Mouse (Mus musculus) R1 (cell line): Measurements from ENCODE around the gene Nedd4.

Experiments
- DNase-seq: peaks from one replicate; pipeline ENCODE4 v3.0.0-alpha.2; 2018; ENCODE audit warnings: low read depth, low spot score

The Nedd4 gene

DNA sequence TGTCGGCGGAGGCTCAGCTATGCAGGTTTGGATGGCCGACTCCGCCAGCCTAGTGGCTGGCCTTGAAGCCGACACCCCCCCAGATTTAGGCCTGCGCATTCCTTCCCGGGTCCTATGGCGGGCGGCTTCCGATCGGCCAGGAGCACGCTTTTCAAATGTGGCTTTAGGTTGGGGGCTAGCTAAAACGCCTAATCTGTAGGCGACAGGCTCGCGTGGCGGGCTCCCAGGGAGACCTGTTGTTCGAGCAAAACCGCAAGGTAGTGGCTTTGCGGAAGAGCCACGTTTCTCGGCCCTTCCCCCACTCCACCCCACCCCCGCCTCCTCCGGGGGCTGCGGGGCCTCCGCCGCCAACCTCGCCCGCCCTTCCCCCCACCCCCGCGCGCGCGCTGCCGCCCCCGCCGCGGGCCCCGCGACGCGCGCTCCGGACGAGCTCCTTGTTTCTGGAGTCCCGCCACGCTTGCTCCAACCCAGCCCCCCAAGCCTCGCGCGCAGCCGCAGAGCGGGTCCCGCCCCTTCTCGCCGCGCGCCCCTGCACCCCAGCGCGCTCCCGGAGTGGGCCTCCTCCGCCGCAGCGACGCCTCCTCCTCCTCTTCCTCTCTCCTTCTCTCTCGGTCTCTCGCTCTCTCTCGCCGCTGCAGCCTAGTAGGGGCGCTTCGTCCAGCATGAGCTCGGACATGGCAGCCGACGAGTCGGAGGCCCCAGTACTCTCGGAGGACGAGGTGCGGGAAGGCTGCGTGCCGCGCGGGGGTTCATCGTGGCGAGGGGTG is at the start of gene Nedd4:
TSS of gene Nedd4 (plus strand) at position 452 of the 767 bp plus-strand sequence.
- DNase-seq = peak; percentile 92

DNA sequence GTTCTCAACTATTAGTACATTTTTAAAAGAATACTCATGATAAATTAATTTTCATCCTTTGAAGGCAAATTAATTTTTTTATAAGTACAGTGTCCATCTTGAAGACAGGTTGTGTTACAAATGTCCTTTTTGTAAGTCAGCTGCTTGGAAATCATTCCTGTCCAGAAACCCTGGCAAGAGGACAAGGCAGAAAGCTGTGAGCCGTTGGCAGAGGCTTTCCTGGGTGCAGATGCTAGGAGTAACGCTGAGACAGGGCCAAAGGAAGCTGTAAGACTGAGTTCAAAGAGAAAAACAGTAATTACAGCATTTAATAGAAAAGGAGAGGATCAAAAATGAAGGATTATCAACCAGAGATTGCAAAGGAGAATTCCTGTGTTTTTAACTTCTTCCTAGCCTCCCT is 48.3 kb upstream of the Nedd4 start:
- DNase-seq = no peak

GRCm38 (mm10) chr9:72614786-72615480 is 47.2 kb upstream of the Nedd4 start:
- DNase-seq = peak; percentile 25

GRCm38 (mm10) chr9:72618037-72618436 is 44.1 kb upstream of the Nedd4 start:
- DNase-seq = peak; percentile 20

DNA sequence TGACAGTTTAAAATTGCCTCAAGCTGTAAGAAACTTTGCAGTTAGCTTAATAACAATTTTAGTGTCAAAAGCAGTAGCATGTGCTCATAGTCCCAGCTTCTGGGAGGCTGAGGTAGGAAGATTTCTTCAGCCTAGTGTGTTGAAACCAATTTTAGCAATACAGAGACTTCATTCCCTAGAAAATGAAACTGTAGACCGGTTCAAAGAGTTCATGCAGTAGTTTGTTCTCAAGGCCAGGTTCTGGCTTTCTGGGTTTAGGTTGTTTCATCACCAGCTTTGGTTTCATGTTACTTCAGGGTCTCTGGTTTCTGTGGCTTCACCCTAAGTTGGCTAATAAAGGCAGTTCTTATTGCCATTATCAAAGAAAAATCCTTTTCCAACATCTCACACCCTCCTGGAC is 38.5 kb upstream of the Nedd4 start:
- DNase-seq = no peak

DNA sequence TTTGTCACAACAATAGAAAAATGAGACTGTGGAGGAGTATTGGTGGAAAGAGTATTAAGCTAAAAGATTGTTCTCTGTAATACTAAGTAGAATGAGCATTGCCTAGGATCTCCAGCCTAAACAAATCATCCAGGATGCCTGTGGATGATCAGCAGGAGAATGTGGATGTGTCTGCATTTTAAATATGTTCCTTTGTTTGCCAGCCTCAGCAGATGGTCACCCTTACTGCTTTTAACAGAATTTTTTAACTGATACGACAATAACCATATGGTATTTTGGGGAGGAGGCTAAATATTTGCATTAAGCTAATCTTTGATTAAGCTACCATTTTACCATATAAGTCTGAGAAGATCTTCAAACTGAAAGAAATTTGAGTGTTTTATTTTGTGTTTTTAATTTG is 34.5 kb upstream of the Nedd4 start:
- DNase-seq = no peak

DNA sequence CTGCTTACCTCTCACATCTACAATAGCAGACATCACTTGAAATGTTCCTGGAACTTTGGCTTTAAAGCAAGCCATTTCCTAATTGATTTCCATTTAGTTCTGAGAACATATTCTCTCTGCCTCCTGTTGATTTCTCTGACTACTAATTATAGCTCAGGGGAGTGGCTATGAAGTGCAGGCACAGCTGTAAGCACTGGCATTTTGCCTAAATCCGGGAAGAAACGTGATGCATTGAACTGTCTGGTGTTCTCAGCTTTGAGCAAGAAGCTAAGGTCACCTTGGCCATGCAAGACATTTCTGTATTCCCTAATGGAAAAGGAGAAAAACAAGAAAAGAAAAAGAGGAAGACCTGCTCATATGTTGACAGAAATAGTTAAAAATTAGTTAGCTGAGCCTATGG is 33.6 kb upstream of the Nedd4 start:
- DNase-seq = no peak

DNA sequence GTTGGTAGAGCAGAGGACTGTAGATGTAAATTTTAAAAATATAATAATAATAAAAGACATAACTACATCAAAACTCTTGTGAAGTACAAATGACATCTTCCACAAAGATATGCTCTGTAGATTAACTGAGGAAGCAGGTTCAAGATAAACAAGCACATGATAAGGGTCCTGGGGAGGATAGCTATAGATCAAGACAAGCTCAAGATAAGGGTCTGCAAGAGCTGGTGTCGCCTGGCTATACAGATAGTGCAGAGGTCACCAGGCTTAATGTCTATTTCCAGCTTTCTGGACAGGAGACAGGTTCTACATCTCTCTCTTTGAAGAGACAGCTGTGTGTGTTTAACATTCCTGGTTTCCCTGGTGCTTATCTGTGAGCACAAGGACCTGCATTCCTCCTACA is 29.9 kb upstream of the Nedd4 start:
- DNase-seq = no peak

DNA sequence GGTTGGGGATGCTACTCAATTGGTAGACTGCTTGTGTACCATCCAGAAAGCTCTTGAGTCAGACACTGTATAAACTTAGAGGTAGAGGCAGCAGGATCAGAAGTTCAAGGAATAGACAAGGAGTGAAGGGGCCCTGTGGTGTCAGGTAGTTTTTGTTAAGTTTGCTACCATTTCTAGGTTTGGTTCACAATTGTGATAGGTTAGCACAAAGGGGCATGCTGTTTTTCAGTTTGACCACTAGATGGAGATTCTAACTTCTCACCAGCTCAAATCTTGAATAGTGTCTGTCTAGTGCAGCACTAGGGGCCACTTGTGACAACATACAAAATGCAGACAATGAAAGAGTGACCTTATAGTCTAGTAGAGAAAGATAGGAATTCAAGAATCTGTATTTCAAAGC is 27.0 kb upstream of the Nedd4 start:
- peak; percentile 69 for DNase-seq

DNA sequence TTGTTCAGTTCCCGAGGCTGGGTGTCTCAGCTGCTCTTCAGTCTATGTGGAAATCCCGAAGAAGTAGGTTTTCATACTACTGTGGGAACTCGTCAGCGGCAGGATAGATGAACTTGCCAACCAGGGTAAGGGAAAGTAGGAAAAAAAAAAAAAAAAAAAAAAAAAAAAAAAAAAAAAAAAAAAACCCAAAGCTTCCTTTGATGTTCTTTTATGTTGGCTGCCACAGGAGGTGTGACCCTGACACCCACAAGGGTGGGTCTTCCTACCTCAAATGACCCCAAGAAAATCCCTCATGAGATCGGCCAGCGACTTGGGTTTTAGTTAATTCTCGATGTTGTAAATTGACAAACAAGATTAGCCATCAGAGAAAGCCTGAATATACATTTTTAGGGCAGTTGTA is 25.6 kb upstream of the Nedd4 start:
- no peak for DNase-seq

DNA sequence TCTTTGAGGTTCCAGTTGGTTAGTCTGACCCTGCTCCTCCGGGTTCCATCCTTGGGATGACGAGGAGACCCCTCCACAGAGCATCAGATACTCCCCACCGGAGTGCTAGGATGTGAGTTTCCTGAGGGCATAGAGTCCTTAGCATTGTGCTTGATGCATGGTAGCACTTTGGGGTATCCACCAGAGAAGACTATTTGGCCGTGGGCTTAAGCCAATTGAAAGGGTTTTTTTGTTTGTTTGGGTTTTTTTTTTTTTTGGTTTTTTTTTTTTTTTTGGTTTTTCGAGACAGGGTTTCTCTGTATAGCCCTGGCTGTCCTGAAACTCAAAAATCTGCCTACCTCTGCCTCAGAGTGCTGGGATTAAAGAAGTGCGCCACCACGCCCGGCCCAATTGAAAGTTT is 24.9 kb upstream of the Nedd4 start:
- peak; percentile 62 for DNase-seq

DNA sequence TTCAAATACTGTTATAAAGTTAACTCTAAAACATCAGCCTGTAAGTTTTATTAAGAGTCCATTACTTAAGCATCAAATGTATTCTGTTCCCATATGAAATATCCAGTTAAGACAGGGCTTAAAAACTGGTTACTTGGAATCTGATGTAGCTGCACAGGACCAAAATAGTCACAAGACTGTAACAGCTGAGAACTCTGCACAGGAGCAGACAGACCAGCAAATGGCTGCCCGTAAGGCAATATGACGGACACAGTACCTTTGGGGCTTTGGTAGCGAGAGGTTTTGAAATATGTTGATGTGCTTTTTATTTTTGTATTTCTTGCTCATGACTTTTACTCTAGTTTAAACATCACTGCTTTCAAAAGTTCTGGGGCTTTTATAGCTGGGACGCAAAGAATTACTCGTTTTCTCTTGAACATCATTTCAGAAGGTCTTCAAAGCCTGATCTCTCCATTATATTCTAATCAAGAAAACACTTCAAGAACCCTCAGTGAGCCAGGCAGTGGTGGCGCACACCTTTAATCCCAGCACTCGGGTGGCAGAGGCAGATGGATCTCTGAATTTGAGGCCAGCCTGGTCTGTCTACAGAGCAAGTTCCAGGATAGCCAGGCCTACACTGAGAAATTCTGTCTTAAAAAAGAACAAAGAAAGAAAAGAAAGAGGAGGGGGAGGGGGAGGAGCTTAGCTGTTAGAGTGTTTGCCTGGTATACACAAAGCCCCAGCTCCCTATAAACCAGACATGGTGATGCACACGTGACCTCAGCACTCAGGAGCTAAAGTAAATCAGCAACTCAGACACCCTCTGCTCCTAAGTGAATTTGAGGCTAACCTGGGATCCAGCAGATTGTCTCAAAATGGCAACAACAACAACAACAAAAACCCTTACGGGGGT is 22.9 kb upstream of the Nedd4 start:
- DNase-seq = peak; percentile 96

GRCm38 (mm10) chr9:72639843-72640621 is 22.1 kb upstream of the Nedd4 start:
- peak; percentile 97 for DNase-seq

GRCm38 (mm10) chr9:72640642-72641041 is 21.5 kb upstream of the Nedd4 start:
- no peak for DNase-seq

GRCm38 (mm10) chr9:72641093-72641680 is 21.0 kb upstream of the Nedd4 start:
- DNase-seq = no peak

GRCm38 (mm10) chr9:72642756-72643447 is 19.2 kb upstream of the Nedd4 start:
- peak; percentile 65 for DNase-seq

DNA sequence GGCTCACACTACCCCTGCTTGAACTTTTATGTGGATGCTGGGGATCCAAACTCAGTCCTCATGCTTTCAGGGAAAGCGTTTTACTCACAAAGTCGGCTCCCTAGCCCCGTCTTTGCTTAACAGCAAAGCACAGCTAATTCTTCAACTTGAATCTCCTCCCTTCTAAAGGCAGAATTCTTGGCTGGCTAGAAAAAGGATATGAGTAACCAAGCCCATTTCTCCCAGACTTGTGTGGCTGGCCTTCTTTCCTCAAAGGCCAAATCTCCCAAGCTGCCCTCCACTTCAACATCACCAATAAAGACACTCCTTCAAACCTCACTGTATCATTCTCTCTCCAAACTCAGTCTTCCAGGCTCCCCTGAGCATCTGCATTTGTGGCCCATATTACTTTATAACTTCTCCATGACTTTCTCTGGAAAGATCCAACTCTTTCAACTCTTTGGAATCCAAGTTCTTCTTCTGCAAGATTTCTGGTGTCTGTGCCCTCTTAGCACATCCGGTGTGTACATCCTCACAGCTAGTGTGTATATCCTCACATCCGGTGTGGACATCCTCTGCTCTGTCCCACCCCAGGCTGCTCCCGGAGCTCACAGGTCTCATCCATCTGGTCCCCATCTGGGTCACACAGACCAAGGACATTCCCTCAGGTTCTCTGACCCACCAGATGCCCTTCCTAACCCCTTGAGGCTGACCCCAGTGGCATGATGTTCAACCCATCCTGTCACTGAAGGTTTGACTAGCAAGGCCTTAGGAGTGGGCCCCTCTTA is 18.3 kb upstream of the Nedd4 start:
- DNase-seq = no peak

- peak; percentile 17 for DNase-seq
Observed at GRCm38 (mm10) chr9:72644418-72645110, 17.6 kb upstream of the Nedd4 start.

- no peak for DNase-seq
Observed at GRCm38 (mm10) chr9:72649781-72650180, 12.4 kb upstream of the Nedd4 start.
